Mouse (Mus musculus): ENCODE data around the gene Apln. TPM values are rescaled to one million over a fixed set of nuclear protein-coding genes. Genes with fewer than 3 reads are reported as not detected.

Gene Apln
- polyA plus RNA-seq, 1 experiment, result 0.33 TPM

GRCm38 (mm10) chrX:48001151-48001550, 33.5 kb downstream of the Apln start:
- Histone ChIP-seq H3K4me3 (ENCODE audit: extremely low read depth, insufficient read depth, insufficient read length) (no peak overlapping the region), H3K27me3 (ENCODE audit: control insufficient read depth, insufficient read depth, low read length) (no peaks in the 10 kb centered on the region), H3K36me3 (ENCODE audit: control insufficient read depth, insufficient read depth, low read length) (no peaks in the 10 kb centered on the region), H3K27ac (ENCODE audit: insufficient read depth, low read length) (no peak overlapping the region), H3K4me1 (ENCODE audit: control insufficient read depth, insufficient read depth, insufficient read length) (no peaks in the 10 kb centered on the region)
- TF ChIP-seq CTCF (IDR thresholded peaks at IDR 0.05; ENCODE audit: extremely low read depth, insufficient read depth, insufficient read length, insufficient replicate concordance) (no peak), POLR2A (IDR thresholded peaks at IDR 0.05; ENCODE audit: low read depth, low read length) (no peak)
- DNase-seq (ENCODE audit: low read depth in 1 of 2, low spot score in 2 of 2), result no peak
- WGBS, result 70% methylated on average over 7 of the region's 7 CpGs

- Histone ChIP-seq H3K4me1 (ENCODE audit: control insufficient read depth, insufficient read depth, insufficient read length) (no peaks in the 10 kb centered on the region), H3K4me3 (ENCODE audit: extremely low read depth, insufficient read depth, insufficient read length) (no peak overlapping the region), H3K27ac (ENCODE audit: insufficient read depth, low read length) (no peak overlapping the region), H3K36me3 (ENCODE audit: control insufficient read depth, insufficient read depth, low read length) (no peaks in the 10 kb centered on the region), H3K27me3 (ENCODE audit: control insufficient read depth, insufficient read depth, low read length) (no peaks in the 10 kb centered on the region)
- 57% methylated on average over 8 of the region's 8 CpGs for WGBS
- TF ChIP-seq POLR2A (IDR thresholded peaks at IDR 0.05; ENCODE audit: low read depth, low read length), result no peak
- no peak for TF ChIP-seq CTCF (IDR thresholded peaks at IDR 0.05; ENCODE audit: extremely low read depth, insufficient read depth, insufficient read length, insufficient replicate concordance)
- peak in 1 of 2 experiments; percentile 2 for DNase-seq (ENCODE audit: low read depth in 1 of 2, low spot score in 2 of 2)
These were observed 36.2 kb downstream of the Apln start for GRCm38 (mm10) chrX:47998412-47998811.

- peak; percentile 40 to 69 for DNase-seq (ENCODE audit: low read depth in 1 of 2, low spot score in 2 of 2)
- Histone ChIP-seq H3K27me3 (ENCODE audit: control insufficient read depth, insufficient read depth, low read length) (no peaks in the 10 kb centered on the region), H3K4me3 (ENCODE audit: extremely low read depth, insufficient read depth, insufficient read length) (no peak overlapping the region), H3K4me1 (ENCODE audit: control insufficient read depth, insufficient read depth, insufficient read length) (no peaks in the 10 kb centered on the region), H3K27ac (ENCODE audit: insufficient read depth, low read length) (no peak overlapping the region), H3K36me3 (ENCODE audit: control insufficient read depth, insufficient read depth, low read length) (no peaks in the 10 kb centered on the region)
- WGBS, result 25% methylated on average over 8 of the region's 8 CpGs
- TF ChIP-seq CTCF (IDR thresholded peaks at IDR 0.05; ENCODE audit: extremely low read depth, insufficient read depth, insufficient read length, insufficient replicate concordance) (peak; percentile 41; the same call in 1 of the 2 replicates), POLR2A (IDR thresholded peaks at IDR 0.05; ENCODE audit: low read depth, low read length) (no peak)
These were observed 42.0 kb downstream of the Apln start for GRCm38 (mm10) chrX:47992606-47993005.

GRCm38 (mm10) chrX:47988024-47988423, 46.6 kb downstream of the Apln start:
- Histone ChIP-seq H3K4me3 (ENCODE audit: extremely low read depth, insufficient read depth, insufficient read length) (no peak overlapping the region), H3K36me3 (ENCODE audit: control insufficient read depth, insufficient read depth, low read length) (no peaks in the 10 kb centered on the region), H3K27ac (ENCODE audit: insufficient read depth, low read length) (no peak overlapping the region), H3K27me3 (ENCODE audit: control insufficient read depth, insufficient read depth, low read length) (no peaks in the 10 kb centered on the region), H3K4me1 (ENCODE audit: control insufficient read depth, insufficient read depth, insufficient read length) (no peaks in the 10 kb centered on the region)
- no peak for DNase-seq (ENCODE audit: low read depth in 1 of 2, low spot score in 2 of 2)
- TF ChIP-seq POLR2A (IDR thresholded peaks at IDR 0.05; ENCODE audit: low read depth, low read length), result no peak
- TF ChIP-seq CTCF (IDR thresholded peaks at IDR 0.05; ENCODE audit: extremely low read depth, insufficient read depth, insufficient read length, insufficient replicate concordance), result no peak
- whole genome bisulfite sequencing, result 72% methylated on average over 8 of the region's 8 CpGs

- WGBS, result 24% methylated on average over 19 of the region's 19 CpGs
- Histone ChIP-seq H3K4me1 (ENCODE audit: control insufficient read depth, insufficient read depth, insufficient read length) (no peaks in the 10 kb centered on the region), H3K36me3 (ENCODE audit: control insufficient read depth, insufficient read depth, low read length) (no peaks in the 10 kb centered on the region), H3K27me3 (ENCODE audit: control insufficient read depth, insufficient read depth, low read length) (no peaks in the 10 kb centered on the region), H3K27ac (ENCODE audit: insufficient read depth, low read length) (no peak overlapping the region), H3K4me3 (ENCODE audit: extremely low read depth, insufficient read depth, insufficient read length) (no peak overlapping the region)
- peak; percentile 10 to 18 for DNase-seq (ENCODE audit: low read depth in 1 of 2, low spot score in 2 of 2)
- TF ChIP-seq CTCF (IDR thresholded peaks at IDR 0.05; ENCODE audit: extremely low read depth, insufficient read depth, insufficient read length, insufficient replicate concordance) (peak; percentile 16; the same call in 1 of the 2 replicates), POLR2A (IDR thresholded peaks at IDR 0.05; ENCODE audit: low read depth, low read length) (no peak)
These were observed 49.5 kb downstream of the Apln start for GRCm38 (mm10) chrX:47985000-47985619.

- Histone ChIP-seq H3K4me3 (ENCODE audit: extremely low read depth, insufficient read depth, insufficient read length) (no peak overlapping the region), H3K4me1 (ENCODE audit: control insufficient read depth, insufficient read depth, insufficient read length) (no peaks in the 10 kb centered on the region), H3K27me3 (ENCODE audit: control insufficient read depth, insufficient read depth, low read length) (no peaks in the 10 kb centered on the region), H3K27ac (ENCODE audit: insufficient read depth, low read length) (no peak overlapping the region), H3K36me3 (ENCODE audit: control insufficient read depth, insufficient read depth, low read length) (no peaks in the 10 kb centered on the region)
- no peak for DNase-seq (ENCODE audit: low read depth in 1 of 2, low spot score in 2 of 2)
- WGBS, result 85% methylated on average over 5 of the region's 5 CpGs
- no peak for TF ChIP-seq CTCF (IDR thresholded peaks at IDR 0.05; ENCODE audit: extremely low read depth, insufficient read depth, insufficient read length, insufficient replicate concordance)
- no peak for TF ChIP-seq POLR2A (IDR thresholded peaks at IDR 0.05; ENCODE audit: low read depth, low read length)
These were observed 57.6 kb downstream of the Apln start for GRCm38 (mm10) chrX:47977078-47977477.

GRCm38 (mm10) chrX:47976551-47976950, 58.1 kb downstream of the Apln start:
- H3K36me3 ChIP-seq (ENCODE audit: control insufficient read depth, insufficient read depth, low read length), result no peaks in the 10 kb centered on the region
- WGBS, result 46% methylated on average over 4 of the region's 4 CpGs
- DNase-seq (ENCODE audit: low read depth in 1 of 2, low spot score in 2 of 2), result no peak
- TF ChIP-seq POLR2A (IDR thresholded peaks at IDR 0.05; ENCODE audit: low read depth, low read length) (no peak), CTCF (IDR thresholded peaks at IDR 0.05; ENCODE audit: extremely low read depth, insufficient read depth, insufficient read length, insufficient replicate concordance) (no peak)
- no peak overlapping the region for H3K4me3 ChIP-seq (ENCODE audit: extremely low read depth, insufficient read depth, insufficient read length)
- H3K4me1 ChIP-seq (ENCODE audit: control insufficient read depth, insufficient read depth, insufficient read length), result no peaks in the 10 kb centered on the region
- H3K27me3 ChIP-seq (ENCODE audit: control insufficient read depth, insufficient read depth, low read length), result no peaks in the 10 kb centered on the region
- H3K27ac ChIP-seq (ENCODE audit: insufficient read depth, low read length), result no peak overlapping the region

Other genes with a start within 250 kb of the Apln start
- 0.02 and 0.09 TPM in 2 replicates for gene Smarca1, start 141.9 kb downstream of the Apln start, polyA plus RNA-seq (2012; rRNA removed)
- 3.4 and 4.0 TPM in 2 replicates for gene Ocrl, start 122.5 kb downstream of the Apln start, polyA plus RNA-seq (2012; rRNA removed)
- 0.05 and 0.08 TPM in 2 replicates for gene Xpnpep2, start 73.9 kb upstream of the Apln start, polyA plus RNA-seq (2012; rRNA removed)
- 100 and 106 TPM in 2 replicates for gene Sash3, start 111.6 kb upstream of the Apln start, polyA plus RNA-seq (2012; rRNA removed)
- gene Zdhhc9, start 174.0 kb upstream of the Apln start, polyA plus RNA-seq (2012; rRNA removed), result 9.7 and 11.2 TPM in 2 replicates
- gene Utp14a, start 222.0 kb upstream of the Apln start, polyA plus RNA-seq (2012; rRNA removed), result 2.1 and 2.4 TPM in 2 replicates

Data from spleen, adult 2 months (tissue).